Mouse (Mus musculus): ENCODE results near the gene Tpk1.

DNA sequence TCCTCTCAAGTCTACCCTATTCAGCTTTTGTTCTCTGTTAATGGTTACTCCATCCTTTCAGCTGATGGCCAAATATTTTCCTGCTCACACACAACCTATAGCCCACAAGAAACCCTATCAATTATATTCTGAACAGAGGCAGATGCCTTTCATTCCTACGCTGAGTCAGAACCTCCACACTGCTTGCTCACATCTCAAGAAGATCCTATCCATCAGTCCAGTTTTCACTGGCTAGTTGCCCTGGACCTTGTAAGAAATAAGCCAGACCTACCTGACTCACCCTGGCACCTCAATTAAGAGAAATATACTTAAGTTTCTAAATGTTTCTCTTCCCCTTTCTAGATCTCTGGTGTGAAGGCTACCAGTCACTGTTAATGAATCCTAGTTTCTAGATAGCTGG, 231.7 kb downstream of the Tpk1 start:
- no peak for TF ChIP-seq TAL1 (IDR thresholded peaks at IDR 0.05; ENCODE audit: low read length)
- no peak for TF ChIP-seq GATA1 (IDR thresholded peaks at IDR 0.05; ENCODE audit: low read length)

Measured in erythroblast, embryonic 14.5 days (primary cell).